Mouse (Mus musculus) neutrophil, adult 5-6 weeks (primary cell): ENCODE measurements around the gene Fga. TPM values are rescaled to one million over a fixed set of nuclear protein-coding genes. Genes with fewer than 3 reads are reported as not detected.

ENCODE experiments used
- ATAC-seq: fragments of 151-379, 151-347 bp; 2 replicates; pipeline ENCODE4 v1.8.0; 2017; ENCODE audit warnings: mild to moderate bottlenecking, moderate TSS enrichment; ENCODE audit not compliant: insufficient number of reproducible peaks, poor library complexity, low FRiP score, severe bottlenecking; ENCODE audit errors: extremely low read depth
- total RNA-seq: library from RNA; stranded (forward); fragments of 200-1000 nt; gene quantifications from 2 replicates; pipeline ENCODE4 v1.2.3, GENCODE M21; 2017

The Fga gene
- total RNA-seq = not detected in 2 replicates

GRCm38 (mm10) chr3:83025475-83026301 is at the start of gene Fga:
Gene Fga (plus strand): TSS chr3:83026076.
- no peak for ATAC-seq

- ATAC-seq = no peak
Observed at GRCm38 (mm10) chr3:82980818-82981217, 45.1 kb upstream of the Fga start.

- no peak for ATAC-seq
Observed at GRCm38 (mm10) chr3:82981861-82982260, 44.0 kb upstream of the Fga start.

- no peak for ATAC-seq
Observed at GRCm38 (mm10) chr3:82984840-82985239, 41.0 kb upstream of the Fga start.

- no peak for ATAC-seq
Observed at GRCm38 (mm10) chr3:82991963-82992362, 33.9 kb upstream of the Fga start.

- ATAC-seq = no peak
Observed at GRCm38 (mm10) chr3:82992956-82993355, 32.9 kb upstream of the Fga start.

GRCm38 (mm10) chr3:82995368-82995767 is 30.5 kb upstream of the Fga start:
- ATAC-seq = no peak

GRCm38 (mm10) chr3:82996656-82997055 is 29.2 kb upstream of the Fga start:
- no peak for ATAC-seq

- ATAC-seq = peak; percentile 50; the same call in 1 of the 2 replicates
Observed at GRCm38 (mm10) chr3:82998772-82999463, 27.0 kb upstream of the Fga start.

GRCm38 (mm10) chr3:82999995-83000394 is 25.9 kb upstream of the Fga start:
- no peak for ATAC-seq

- peak; percentile 56; the same call in 1 of the 2 replicates for ATAC-seq
Observed at GRCm38 (mm10) chr3:83002191-83002590, 23.7 kb upstream of the Fga start.

- ATAC-seq = no peak
Observed at GRCm38 (mm10) chr3:83003068-83003467, 22.8 kb upstream of the Fga start.

- ATAC-seq = no peak
Observed at GRCm38 (mm10) chr3:83004801-83005200, 21.1 kb upstream of the Fga start.

GRCm38 (mm10) chr3:83007557-83007956 is 18.3 kb upstream of the Fga start, which contains the start of gene Fgg:
Gene Fgg (plus strand): TSS chr3:83007724.
- ATAC-seq = no peak

GRCm38 (mm10) chr3:83010291-83010690 is 15.6 kb upstream of the Fga start:
- no peak for ATAC-seq

- ATAC-seq = no peak
Observed at GRCm38 (mm10) chr3:83011136-83011535, 14.7 kb upstream of the Fga start.

- no peak for ATAC-seq
Observed at GRCm38 (mm10) chr3:83011565-83011964, 14.3 kb upstream of the Fga start.

GRCm38 (mm10) chr3:83012636-83013035 is 13.2 kb upstream of the Fga start:
- no peak for ATAC-seq

GRCm38 (mm10) chr3:83013951-83014350 is 11.9 kb upstream of the Fga start:
- no peak for ATAC-seq

GRCm38 (mm10) chr3:83016236-83016635 is 9.6 kb upstream of the Fga start:
- ATAC-seq = no peak
